Mouse (Mus musculus) ES-E14 (cell line): ENCODE data around the gene Dph6. TPM values are rescaled to one million over a fixed set of nuclear protein-coding genes. Genes with fewer than 3 reads are reported as not detected.

Experiments
- DNase-seq: peaks from one replicate; pipeline ENCODE4 v3.0.0-alpha.2; 2013; ENCODE audit warnings: low read depth, low spot score
- H3K27ac ChIP-seq: 2 replicates; pipeline ENCODE4 v1.5.1; 2012; ENCODE audit warnings: low read depth, mild to moderate bottlenecking, low read length, moderate library complexity, mixed read lengths; ENCODE audit not compliant: poor library complexity, insufficient read depth, severe bottlenecking
- H3K36me3 ChIP-seq: 2 replicates; pipeline ENCODE4 v1.6.1; 2012; ENCODE audit warnings: mild to moderate bottlenecking, low read length, moderate library complexity, mixed read lengths; ENCODE audit not compliant: control insufficient read depth, poor library complexity, insufficient read depth, severe bottlenecking
- H3K4me1 ChIP-seq, 2 experiments: fragments of 150-350 bp in 1 of 2; sonication (generic) in 1 of 2; 2 replicates each; pipeline ENCODE4 v1.6.1; 2012; ENCODE audit warnings: low read length in 2 of 2, mild to moderate bottlenecking in 1 of 2, mixed read lengths in 1 of 2; ENCODE audit not compliant: control insufficient read depth in 2 of 2, insufficient read depth in 2 of 2, poor library complexity in 1 of 2
- H3K4me3 ChIP-seq, 2 experiments: fragments of 150-350 bp in 1 of 2; sonication (generic) in 1 of 2; 2 replicates each; pipeline ENCODE4 v1.5.1; 2012; ENCODE audit warnings: low read length in 2 of 2, low read depth in 1 of 2, mild to moderate bottlenecking in 1 of 2, mixed read lengths in 1 of 2; ENCODE audit not compliant: insufficient read depth in 1 of 2, poor library complexity in 1 of 2, severe bottlenecking in 1 of 2
- H3K9ac ChIP-seq: 2 replicates; pipeline ENCODE4 v1.6.1; 2012; ENCODE audit warnings: low read depth, mild to moderate bottlenecking, low read length, mixed read lengths; ENCODE audit not compliant: poor library complexity, insufficient read depth, severe bottlenecking
- H3K9me3 ChIP-seq: fragments of 150-350 bp; sonication (generic); 2 replicates; pipeline ENCODE4 v1.6.1; 2012; ENCODE audit warnings: low read depth, mild to moderate bottlenecking, low read length; ENCODE audit not compliant: control insufficient read depth, insufficient read depth
- CHD2 ChIP-seq: IDR thresholded peaks from 2 replicates; pipeline ENCODE4 v1.6.1; 2014; ENCODE audit warnings: mild to moderate bottlenecking, low read depth, low read length, inconsistent platforms
- HCFC1 ChIP-seq: IDR thresholded peaks from 2 replicates; pipeline ENCODE4 v1.6.1; 2012; ENCODE audit warnings: low read length, inconsistent platforms, borderline replicate concordance; ENCODE audit not compliant: insufficient read depth
- MAFK ChIP-seq: IDR thresholded peaks from 2 replicates; pipeline ENCODE4 v1.6.1; 2014; ENCODE audit warnings: mild to moderate bottlenecking, low read depth, low read length, inconsistent platforms; ENCODE audit not compliant: insufficient read depth
- ZC3H11A ChIP-seq: IDR thresholded peaks from 2 replicates; pipeline ENCODE4 v1.6.1; 2012; ENCODE audit warnings: low read depth, mild to moderate bottlenecking, inconsistent platforms, low read length, borderline replicate concordance
- ZNF384 ChIP-seq: IDR thresholded peaks from 2 replicates; pipeline ENCODE4 v1.6.1; 2012; ENCODE audit warnings: low read depth, low read length, inconsistent platforms
- in situ Hi-C, 2 experiments: fragments of 600-800 bp; cut with MboI; formaldehyde crosslinking; loops; one replicate each; pipeline ENCODE4 v1.15.1; 2025; ENCODE audit warnings: low sequenced_read_pairs in 2 of 2, inconsistent platforms in 1 of 2; ENCODE audit not compliant: unreplicated experiment in 2 of 2
- total RNA-seq: library from RNA; depleted of rRNA; stranded (reverse); fragments of 300-350 nt; gene quantifications from 2 replicates; pipeline ENCODE4 v1.2.3, GENCODE M21; 2012

Gene Dph6
- total RNA-seq, 1 experiment, result 15.3 TPM

- in situ Hi-C loops, result no loop called here
- H3K4me1 ChIP-seq, result no peaks in the 10 kb centered on the region
- no peak overlapping the region for H3K27ac ChIP-seq
- no peak for DNase-seq
- TF ChIP-seq ZNF384 (no peak), HCFC1 (no peak), CHD2 (no peak), ZC3H11A (no peak), MAFK (no peak)
- H3K9ac ChIP-seq, result no peak overlapping the region
- H3K4me3 ChIP-seq, result no peak overlapping the region
- no peaks in the 10 kb centered on the region for H3K36me3 ChIP-seq
- H3K9me3 ChIP-seq, result no peaks in the 10 kb centered on the region
Measured at GRCm38 (mm10) chr2:114486980-114487379, 167.8 kb downstream of the Dph6 start.
